Mouse (Mus musculus): ENCODE data around the gene Rad9b. TPM values are rescaled to one million over a fixed set of nuclear protein-coding genes. Genes with fewer than 3 reads are reported as not detected.

Gene Rad9b
- polyA plus RNA-seq, 1 experiment, result 1.8 TPM

- TF ChIP-seq GATA1 (IDR thresholded peaks at IDR 0.05; ENCODE audit: low read length), result no peak
These were observed 28.6 kb downstream of the Rad9b start for GRCm38 (mm10) chr5:122325477-122325876.

GRCm38 (mm10) chr5:122324608-122325431 lies 29.2 kb downstream of the Rad9b start:
- TF ChIP-seq GATA1 (IDR thresholded peaks at IDR 0.05; ENCODE audit: low read length), result no peak

- TF ChIP-seq GATA1 (IDR thresholded peaks at IDR 0.05; ENCODE audit: low read length), result no peak
These were observed 30.5 kb downstream of the Rad9b start for GRCm38 (mm10) chr5:122323523-122323922.

- TF ChIP-seq GATA1 (IDR thresholded peaks at IDR 0.05; ENCODE audit: low read length), result no peak
These were observed 33.7 kb downstream of the Rad9b start for GRCm38 (mm10) chr5:122320205-122320781.

GRCm38 (mm10) chr5:122319474-122320204 lies 34.4 kb downstream of the Rad9b start:
- TF ChIP-seq GATA1 (IDR thresholded peaks at IDR 0.05; ENCODE audit: low read length), result no peak

GRCm38 (mm10) chr5:122318100-122318499 lies 35.9 kb downstream of the Rad9b start:
- no peak for TF ChIP-seq GATA1 (IDR thresholded peaks at IDR 0.05; ENCODE audit: low read length)

- no peak for TF ChIP-seq GATA1 (IDR thresholded peaks at IDR 0.05; ENCODE audit: low read length)
These were observed 36.5 kb downstream of the Rad9b start for GRCm38 (mm10) chr5:122317329-122318045.

- no peak for TF ChIP-seq GATA1 (IDR thresholded peaks at IDR 0.05; ENCODE audit: low read length)
These were observed 38.9 kb downstream of the Rad9b start for GRCm38 (mm10) chr5:122314966-122315667.

- no peak for TF ChIP-seq GATA1 (IDR thresholded peaks at IDR 0.05; ENCODE audit: low read length)
These were observed 40.9 kb downstream of the Rad9b start for GRCm38 (mm10) chr5:122312942-122313684.

GRCm38 (mm10) chr5:122312346-122312745 lies 41.7 kb downstream of the Rad9b start:
- no peak for TF ChIP-seq GATA1 (IDR thresholded peaks at IDR 0.05; ENCODE audit: low read length)

GRCm38 (mm10) chr5:122311692-122312091 lies 42.3 kb downstream of the Rad9b start:
- TF ChIP-seq GATA1 (IDR thresholded peaks at IDR 0.05; ENCODE audit: low read length), result no peak

- TF ChIP-seq GATA1 (IDR thresholded peaks at IDR 0.05; ENCODE audit: low read length), result no peak
These were observed 43.3 kb downstream of the Rad9b start for GRCm38 (mm10) chr5:122310699-122311098.

- no peak for TF ChIP-seq GATA1 (IDR thresholded peaks at IDR 0.05; ENCODE audit: low read length)
These were observed 47.5 kb downstream of the Rad9b start for GRCm38 (mm10) chr5:122306536-122306935.

GRCm38 (mm10) chr5:122305472-122305871 lies 48.6 kb downstream of the Rad9b start:
- no peak for TF ChIP-seq GATA1 (IDR thresholded peaks at IDR 0.05; ENCODE audit: low read length)

All from G1E-ER4 (cell line).